Mouse (Mus musculus) kidney, postnatal 10 days (tissue): ENCODE measurements around the gene Rbpjl.
A peak's percentile ranks its signal among the peaks of the same experiment; 100 is the strongest.

Experiments used
- DNase-seq: peaks from one replicate; pipeline ENCODE4 v3.0.0; 2021; ENCODE audit warnings: mixed read lengths

Rbpjl gene

DNA sequence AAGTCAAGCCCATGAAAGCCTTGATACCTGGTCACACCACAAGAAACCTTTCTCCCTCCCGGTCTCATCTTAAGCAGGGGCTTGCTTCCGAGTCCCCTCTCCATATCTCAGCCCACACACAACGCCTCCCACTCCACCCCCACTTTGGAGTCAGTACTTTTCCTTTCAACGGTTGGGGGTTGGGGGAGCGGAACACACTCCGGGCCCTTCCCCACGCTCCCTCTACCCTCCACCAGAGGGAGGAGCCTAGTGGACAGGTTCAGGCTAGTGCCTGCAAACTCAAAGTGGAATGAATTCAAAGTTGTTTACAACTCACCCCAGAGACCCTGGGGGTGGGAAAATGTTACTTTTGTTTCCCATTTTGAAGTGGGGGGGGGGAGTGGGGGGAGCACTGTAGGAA lies 27.8 kb downstream of the Rbpjl start:
- peak; percentile 74 for DNase-seq

DNA sequence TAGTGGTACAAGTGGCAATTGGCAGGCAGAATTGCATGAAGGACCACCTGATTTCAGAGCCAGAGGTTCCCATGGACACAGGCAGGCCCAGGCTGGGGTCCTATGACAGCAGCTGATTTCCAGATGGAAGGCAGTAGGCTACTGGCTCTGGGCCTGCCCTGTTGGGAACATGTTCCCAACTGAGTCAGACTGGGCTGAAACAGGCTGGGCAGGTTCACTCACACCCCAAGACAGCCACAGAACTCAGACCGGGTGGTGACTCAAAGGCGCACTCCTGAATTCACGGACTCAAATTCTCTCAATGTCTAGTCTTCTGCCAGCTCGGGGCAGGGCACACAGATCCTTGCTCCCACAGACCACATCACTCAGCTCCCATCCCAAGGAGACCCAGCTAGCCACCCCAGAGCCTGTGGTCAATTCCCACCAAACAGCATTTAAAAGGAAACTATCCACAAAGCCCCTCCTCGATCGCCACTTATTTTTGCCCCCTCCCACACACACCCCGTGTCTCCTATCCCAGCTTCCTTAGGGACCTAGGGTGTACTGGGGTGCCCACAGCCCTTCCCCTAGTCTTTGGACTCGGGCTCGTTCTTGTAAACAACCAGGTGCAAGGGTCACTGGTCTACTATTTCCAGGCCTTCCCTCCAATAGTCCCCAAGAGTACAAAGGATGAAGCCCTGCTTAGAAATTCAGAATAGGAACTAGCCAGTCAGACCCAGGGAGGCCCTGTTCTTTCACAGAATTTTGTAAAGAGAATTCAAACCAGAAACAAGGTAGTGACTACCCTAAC lies 28.9 kb downstream of the Rbpjl start:
- peak; percentile 60 for DNase-seq

DNA sequence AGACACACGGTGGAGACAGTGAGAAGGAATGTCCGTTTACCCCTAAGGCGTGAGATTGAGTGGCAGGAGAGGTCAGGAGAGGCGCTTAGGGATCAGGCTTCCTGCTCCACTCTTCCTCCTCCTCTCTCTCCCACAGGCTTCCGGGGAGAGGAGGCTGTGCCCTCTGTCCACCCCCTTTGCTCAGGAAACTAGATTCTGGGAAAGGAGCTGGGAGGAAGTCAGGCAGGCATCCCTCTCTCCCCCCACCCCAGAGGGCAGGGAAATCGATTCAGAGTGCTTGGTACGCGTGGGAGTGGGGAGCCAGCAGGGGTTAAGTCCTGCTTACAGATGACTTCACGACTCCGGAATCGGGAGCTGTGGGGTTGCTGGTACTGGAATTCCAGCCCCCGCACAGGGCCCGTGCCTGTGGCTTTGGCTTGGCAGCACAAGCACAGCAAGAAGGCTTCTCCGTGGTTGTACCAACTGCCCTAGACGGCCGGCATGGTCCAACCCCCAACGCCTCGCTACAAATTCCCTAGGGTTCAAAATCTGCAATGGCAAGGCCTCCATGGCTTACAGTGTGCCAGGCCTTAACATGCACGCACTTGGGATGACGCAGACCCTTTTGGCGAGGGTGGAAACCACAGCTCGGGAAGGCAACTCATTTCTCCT lies 29.7 kb downstream of the Rbpjl start:
- peak; percentile 62 for DNase-seq

DNA sequence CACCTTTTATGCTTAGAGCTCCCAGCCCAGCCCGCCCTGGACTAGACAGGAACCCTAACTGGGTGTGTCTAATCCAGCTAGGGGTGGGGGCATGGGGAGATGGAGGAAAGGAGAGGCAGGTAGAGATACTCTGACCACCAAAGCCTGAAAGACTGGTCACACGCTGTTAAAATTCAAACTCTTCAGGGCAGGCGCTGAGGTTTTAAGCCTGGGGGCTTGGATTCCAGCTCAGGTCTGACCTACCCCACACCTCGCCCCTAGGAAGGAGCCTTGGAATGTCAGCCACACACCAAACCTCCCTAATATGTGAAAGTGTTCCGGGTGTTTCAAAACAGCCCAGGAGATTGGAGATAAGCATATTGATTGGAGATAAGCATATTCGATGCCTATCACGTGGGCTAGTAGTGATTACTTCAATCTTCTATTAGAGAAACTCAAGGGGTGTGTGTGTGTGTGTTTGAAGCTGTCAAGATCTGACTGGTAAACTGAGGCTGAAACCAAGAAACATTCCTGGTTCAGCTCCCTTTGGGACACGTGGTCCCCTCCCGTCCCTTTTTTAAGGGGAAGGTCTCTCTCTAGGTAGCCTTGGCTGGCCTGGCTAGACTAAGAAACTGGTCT lies 30.4 kb downstream of the Rbpjl start:
- no peak for DNase-seq

DNA sequence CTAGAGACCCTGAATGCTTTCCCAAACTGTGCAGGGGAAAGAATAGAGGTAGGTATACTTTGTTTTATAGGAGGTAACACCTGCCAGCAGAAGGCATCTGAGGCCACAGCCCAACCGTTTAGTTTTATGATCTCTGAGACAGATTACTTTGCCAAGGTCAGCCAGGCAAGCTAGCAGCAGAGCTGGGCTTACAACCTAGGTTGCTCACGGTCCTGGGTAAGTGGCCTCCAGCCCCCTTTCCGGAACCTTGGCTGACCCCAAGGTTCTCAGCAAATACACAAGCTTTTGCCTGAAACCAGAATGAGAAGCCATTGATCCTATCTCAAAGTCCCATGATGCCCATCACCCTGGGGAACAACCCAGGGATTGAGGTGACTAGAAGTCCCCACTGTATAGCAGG lies 31.7 kb downstream of the Rbpjl start:
- peak; percentile 42 for DNase-seq

DNA sequence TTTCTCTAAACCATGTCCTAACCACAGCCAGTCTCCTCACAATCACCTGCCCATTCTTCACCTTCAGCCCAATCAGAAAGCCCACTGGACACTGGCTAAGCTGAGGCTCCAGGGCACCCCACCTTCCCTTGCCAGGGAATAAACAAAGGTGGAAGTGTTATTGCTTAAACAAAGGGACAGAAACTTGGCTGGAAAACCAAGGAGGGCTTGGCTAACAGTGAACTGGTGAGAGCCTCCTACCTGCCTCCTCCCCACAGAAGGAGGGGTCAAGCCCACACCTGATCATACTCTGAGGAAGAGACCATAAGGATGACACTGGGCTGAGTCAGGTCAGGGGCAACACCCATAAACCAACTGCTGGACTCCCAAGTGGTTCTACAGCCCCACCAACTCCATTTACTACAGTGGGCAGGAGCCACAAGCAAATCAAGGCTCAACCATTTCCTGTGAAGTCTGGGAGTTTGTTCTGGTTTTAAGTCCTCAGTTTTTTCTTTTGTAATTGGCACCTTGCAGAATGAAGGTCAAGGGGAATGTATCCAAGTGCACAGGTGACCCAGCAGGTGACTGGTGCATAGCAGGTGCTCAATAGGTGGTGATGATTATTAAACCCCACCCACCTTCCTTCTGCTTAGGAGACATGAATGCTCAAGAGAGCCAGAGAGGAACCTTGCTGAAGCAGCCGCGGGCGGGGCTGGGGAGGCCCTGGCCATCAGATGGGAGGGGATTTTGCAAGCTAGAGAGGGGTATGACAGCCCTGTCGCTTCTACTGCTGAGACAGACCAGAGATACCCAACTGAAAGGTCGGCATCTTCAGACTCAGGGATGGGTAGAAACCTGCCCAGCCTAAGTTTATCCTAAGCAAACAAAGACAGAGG lies 32.5 kb downstream of the Rbpjl start:
- DNase-seq, result no peak

DNA sequence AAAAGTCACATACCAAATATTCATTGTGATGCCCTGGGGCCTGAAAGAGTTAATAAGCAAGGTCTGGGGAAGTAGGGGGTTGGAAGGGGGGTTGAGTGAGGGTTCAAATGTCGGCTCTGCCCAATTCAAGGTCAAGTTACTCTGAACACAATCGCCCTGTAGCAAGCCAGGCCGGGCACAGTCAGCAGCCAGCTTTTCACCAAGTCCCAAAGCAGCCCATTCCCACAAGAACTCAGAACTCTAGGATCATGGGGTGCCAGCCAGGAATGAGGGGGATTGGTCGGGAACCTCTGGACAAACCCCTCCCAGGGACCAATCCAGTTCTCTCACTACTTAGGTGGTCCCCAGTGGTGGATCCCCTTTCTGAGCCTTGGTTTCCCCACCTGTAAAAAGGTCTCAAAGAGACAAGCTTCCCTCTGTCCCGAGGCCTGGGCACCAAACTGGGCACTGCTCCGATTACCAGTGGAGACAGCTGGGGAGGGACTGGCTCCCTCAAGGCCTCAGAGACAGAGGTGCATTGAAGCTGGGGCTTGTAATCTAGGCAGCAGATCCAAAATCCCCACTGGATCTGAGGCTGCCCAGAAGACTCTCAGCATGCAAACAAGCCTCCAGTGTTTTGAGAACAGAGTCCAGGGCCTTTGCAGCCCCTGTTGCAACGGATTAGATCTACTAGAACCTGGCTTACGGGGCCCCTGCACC lies 33.4 kb downstream of the Rbpjl start:
- DNase-seq, result no peak

DNA sequence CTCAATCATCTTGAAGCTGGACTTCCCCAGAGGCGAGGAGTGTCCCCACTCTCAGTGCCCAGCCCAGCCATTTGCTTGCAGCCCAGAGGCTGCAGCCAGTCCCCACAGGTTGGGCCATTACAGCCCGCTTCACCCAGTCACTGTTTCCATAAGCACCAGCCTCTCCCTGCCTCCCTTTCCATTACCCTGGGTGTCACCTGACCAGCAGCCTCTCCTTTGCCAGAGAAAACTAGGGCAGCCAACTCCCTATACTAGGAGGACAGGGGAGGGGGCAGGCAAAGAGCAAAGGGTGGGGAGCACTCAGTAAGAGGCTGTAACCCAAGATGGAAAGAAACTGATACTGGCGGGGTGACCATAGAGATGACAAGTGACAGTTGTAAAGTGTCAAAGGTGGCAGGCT lies 34.0 kb downstream of the Rbpjl start:
- peak; percentile 78 for DNase-seq

DNA sequence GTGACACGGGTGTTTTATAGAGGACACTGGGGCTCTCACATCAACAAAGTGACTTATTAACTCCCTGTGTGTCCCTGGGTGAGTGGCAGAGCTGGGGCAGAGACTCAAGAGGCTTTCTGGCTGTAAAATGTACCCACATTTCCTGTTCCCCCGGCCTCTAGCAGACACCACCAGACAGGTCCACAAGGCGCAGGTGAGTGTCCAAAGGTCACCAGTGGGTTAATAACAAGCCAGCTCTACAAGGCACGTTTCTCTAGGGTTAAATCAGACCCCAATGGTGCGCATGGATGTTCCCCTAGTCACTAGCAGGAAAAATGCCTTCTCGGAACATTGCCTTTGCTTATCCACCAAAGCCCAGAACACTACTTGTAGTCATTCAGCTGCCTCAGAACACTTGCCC lies 34.8 kb downstream of the Rbpjl start:
- peak; percentile 67 for DNase-seq

DNA sequence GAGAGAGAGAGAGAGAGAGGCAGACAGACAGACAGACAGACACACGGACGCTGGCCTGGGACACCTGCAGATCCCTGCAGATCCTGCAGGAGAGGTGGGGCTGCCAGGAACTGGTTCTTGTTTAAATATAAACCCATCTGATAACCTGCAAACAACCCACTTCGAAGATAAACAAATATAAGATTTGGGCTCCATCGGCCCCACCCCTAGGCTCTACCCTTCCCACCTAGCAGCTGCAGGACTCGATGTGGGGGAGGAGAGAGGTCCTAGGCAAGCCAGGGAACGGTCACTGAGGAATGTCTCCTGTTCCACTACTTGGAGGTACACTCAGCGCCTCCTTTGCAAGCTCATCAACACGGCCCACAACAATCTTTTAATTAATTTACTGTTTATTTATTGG lies 35.3 kb downstream of the Rbpjl start:
- no peak for DNase-seq

DNA sequence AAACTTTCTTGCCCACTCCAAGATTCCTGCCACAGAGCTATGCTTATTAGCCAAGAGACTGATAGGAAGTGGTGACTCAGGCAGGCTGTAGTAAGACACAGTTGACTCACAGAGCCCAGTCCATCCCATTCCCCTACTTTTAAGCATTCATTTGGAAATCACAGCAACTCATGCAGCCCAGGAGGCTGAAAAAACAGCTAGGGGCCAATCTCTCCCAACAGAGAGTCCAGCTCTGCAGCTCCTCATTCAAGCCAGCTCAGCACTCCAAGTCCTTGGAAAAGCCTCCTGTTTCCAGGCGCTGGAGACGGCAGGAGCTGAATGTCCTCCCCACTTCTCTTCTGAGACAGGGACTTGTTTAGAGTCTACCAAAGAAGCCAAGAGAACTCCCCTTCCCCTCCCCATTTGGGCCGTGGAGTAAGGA lies 36.1 kb downstream of the Rbpjl start:
- DNase-seq, result no peak

DNA sequence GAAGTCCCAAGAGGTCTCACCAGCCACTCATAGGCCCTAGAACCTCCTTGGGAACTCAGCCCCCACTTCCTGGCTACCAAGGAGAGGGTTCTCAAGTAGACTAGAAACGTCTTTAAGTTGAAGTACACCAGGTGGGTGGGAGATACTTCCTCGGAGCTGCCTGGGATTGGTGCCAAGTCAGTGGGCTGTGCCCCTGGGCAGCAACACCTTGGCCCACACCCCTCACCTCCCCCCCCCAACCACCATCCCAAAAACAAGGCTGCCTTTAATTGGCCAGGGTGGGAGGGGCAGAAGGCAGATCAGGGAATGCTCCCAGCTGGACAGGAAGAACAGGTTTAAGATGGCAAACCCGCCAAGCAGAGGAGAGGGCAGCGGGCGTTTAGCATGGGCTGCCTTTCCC lies 37.4 kb downstream of the Rbpjl start:
- peak; percentile 57 for DNase-seq

DNA sequence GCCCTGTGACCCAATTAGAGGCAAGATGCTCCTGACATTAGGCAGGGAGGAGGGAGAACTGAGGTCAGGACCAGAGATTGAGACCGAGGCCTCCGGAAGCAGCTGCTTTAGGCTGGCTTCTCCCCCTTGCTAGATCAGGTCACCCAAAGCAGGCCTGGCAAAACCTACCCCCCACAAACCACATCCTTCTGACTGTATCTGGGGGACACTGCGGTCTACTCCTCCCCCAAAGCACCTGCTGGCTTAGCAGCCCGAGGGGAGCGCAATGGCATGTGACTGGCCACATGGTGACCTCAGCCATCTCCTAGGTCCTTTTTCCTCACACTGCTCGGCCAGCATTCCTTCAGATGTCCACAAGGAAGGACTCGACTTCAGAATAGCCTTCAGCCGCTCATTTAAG lies 38.2 kb downstream of the Rbpjl start:
- peak; percentile 60 for DNase-seq

DNA sequence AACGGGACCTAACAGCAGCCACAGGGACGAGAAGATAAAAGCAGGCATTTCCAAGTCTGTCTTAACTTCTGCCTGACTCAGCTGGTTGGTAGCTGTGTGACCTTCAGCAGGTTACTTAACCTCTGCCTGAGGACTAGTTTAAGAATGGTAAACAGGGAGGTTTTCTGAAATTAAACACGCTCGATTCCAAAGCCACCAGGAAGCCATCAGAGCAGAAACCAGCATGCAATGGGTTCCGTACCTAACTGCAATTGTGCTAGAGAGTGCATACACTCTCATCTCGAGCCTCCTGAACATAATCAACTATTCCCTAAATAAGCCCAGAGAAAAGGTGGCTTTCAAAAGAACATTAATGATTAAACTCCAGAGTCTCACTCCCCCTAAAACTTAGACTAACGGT lies 38.8 kb downstream of the Rbpjl start:
- DNase-seq, result no peak

DNA sequence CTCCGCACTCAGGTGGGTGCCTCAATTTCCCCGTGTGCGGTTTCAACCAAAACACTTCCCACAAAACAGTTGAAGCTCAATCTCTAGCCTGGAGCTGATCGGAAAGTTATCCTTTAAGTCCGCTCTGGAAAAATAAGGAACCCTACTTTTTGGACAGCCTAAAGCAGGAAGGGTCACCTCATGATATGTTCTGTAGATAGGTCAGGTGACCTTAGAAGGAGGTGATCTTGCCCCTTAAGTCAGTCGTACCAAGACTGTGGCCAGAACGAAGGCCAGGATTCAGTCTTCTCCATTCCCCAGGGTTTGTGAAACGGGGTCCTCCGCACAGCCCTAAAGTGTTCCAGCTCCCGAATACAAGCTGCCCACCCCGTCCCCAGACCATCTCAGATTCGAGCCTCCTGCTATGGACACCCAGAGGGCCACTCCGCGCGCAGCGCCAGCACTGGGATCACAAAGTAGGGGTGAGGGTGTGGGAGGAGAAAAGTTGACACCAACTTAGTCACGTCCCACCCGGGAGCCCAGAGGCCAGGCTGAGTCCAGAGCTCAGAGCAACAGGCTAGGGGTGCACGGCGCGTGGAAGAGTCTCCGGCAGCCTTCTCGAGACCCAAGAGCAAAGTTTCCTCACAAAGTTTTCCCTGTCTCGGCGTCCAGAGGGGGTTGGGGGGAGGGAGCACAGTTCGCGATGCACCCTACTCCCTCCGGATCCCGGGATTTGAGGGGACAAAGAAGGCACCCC lies 39.5 kb downstream of the Rbpjl start:
- peak; percentile 67 for DNase-seq

DNA sequence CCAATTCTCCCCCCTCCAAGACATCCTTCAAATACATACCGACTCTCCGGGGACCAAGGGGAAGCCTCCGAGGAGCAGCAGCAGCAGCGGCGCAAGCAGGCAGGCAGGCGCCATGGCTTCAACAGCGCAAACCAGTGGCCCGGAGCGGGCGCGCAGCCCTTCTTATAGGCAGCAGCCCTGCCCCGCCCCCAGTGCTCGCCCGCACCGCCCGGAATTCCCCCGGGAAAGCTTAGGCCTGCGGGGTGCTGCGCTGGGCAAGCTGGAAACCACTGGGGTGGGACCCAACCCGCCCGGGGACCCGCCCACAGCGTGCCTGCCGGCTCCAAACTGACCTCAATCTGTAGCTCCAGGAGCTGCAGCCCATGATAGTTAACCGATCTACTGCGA lies 40.1 kb downstream of the Rbpjl start:
- peak; percentile 94 for DNase-seq

DNA sequence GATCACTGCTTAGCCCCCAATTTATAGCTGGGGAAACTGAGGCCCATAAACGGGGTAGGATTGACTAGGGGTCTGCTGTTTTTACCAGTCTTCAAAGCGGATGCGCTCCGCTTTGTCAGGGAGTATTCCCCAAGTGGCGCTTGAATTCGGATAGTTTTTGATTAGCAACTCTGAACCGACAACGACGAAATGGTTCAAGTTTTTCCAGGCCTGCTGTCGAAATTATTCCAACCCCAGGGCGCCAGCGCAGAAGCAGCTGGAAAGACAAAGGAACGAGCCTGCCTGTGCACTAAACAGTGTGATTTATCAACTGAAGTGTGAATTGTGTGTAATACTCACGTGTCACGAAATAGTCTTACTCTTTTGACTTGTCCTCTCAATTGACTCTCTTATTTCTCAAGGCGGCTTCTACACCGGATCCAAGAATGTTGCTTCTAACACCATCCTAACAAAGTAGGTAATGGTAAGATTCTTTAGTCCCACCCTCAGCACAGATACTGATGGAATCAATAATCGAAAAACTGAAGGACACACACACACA lies 40.6 kb downstream of the Rbpjl start, which contains the start of gene Sdc4:
Gene Sdc4 (minus strand): TSS at position 428 of the 541 bp plus-strand sequence.
- peak; percentile 42 for DNase-seq

DNA sequence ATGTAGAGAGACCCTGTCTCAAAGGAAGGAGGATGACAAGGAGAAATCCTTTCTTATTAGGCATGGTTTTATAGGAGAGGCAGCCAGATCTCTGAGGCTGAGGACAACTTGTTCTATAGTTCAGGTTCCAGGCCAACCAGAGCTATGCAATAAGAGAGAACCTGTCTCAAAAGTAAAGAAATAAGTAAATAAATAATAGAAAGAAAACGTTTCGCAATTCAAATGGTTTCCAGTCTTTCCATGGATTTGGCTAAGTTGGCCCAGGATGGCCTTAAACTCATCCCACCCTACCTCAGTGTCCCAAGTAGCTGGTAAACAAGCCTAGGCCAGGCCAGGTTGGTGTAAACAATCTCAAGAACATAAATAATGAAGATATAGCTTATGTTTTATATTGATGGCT lies 41.8 kb downstream of the Rbpjl start:
- DNase-seq, result no peak

DNA sequence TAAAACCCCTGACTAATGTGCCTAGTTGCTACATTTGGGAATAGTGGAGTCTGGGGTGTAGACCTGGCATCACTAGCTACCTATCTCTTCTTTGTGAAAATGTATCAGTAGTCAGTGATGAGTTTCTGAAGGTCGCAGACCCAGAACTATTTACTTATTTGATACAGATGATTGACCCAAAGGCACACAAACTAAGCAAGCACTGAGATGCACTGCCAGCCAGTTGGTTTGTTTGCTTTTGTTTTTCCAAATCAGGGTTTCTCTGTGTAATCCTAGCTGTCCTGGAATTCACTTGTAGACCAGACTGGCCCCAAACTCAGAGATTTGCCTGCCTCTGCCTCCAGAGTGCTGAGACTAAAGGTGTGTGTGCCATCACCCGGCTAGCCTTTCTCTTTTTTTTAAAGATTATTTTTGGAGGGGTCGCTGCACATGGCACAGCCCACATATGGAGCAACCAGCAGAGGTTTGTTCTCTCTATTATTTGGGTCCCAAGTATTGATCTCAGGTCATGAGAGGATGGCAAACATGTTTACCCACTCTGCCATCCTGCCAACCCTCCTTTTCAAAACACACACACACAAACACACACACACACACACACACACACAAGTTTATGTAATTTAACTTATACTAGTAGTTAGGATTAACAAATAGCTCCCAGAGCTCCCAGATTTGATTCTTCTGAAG lies 42.6 kb downstream of the Rbpjl start:
- no peak for DNase-seq

DNA sequence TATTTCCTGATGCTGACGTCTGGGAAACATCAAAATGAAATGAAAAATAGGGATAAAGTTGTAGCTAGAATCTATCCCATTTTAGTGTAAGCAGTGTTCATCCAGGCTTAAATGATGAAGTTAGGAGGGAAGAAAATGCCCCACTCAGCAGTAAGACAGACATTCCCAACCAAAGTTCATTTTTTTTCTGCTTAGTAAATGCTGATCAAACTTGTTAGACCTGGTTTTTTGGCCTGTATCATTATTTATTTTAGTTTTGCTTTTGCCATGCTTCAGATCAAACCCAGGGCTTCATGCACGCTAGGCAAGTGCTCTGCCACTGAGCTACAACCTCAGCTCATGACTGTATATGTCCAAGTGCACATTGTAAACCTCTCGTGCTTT lies 43.1 kb downstream of the Rbpjl start:
- DNase-seq, result no peak

DNA sequence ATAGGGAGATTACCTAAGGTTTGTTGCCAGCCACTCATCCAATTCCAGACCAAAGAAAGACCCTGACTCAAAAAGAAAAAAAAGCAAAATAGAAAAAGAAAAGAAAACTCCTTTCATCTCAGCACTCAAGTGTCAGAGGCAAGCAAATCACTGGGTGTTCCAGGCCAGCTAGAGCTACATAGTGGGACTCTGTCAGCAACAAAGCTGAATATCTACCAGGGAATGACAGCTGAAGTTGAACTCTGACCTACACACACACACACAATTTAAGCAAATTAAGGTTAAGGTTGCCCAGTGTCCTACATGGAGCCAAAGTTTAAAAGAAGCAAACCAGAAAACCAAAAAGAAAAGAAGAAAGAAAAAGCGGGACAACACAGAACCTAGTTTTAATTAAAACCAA lies 45.2 kb downstream of the Rbpjl start:
- DNase-seq, result no peak
